Comparison of ENCODE assay signal across 10 mouse cellular contexts in the genomic region with DNA sequence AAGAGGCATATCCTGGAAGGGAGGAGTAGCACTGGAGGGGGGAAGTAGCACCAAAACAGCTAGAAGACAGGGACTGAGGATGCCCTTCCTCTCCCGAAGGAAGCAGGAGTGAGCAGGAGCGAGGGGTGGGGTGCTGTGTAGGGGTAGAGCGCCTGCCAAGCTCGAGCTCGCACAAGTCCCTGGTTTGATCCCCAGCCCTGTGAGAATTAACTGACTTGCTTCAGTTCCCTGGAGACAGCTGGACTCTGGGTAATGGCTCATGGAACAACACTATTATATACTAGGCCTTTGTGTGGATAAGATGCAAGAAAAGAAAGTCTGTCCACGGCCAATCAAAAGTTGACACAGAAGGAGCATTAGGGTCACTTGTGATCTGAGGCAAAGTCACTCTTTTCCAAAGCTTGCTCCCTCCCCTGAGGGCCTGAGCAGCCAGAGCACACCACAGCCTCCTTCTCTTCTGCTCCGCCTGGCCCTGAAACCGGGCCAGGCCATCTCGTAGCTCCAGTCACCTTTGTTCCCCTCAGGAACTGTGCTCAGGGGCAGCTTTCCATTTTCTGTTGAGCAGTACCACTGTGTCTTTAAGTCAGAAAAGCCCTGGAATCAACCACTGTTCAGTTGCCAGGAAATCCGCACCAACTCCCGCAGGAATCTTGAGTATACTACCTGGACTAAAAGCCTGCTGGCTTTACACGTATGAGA.
A peak's percentile ranks its signal among the peaks of the same experiment; 100 is the strongest.
DNase-seq lines count a peak whose midpoint lies in the region; ATAC-seq and TF ChIP-seq lines count a peak whose summit lies in the region.
"Had no signal": no experiment of that assay in that cellular context is flagged by ENCODE, and none has a peak within 500 bp of the region (broad histone marks: within the 10 kb centered on the region; RNA-seq: fewer than 3 reads in every experiment).

No protein-coding gene starts in this region.

- H3K27ac ChIP-seq in forebrain, embryonic 12.5 days = peak overlapping the region; percentile 25; the same call in 1 of the 2 replicates
- H3K27ac ChIP-seq in limb, embryonic 12.5 days = peak overlapping the region; percentile 79
- H3K27ac ChIP-seq in gastrocnemius, adult 2 months = no peak overlapping the region

- H3K9ac ChIP-seq in forebrain, embryonic 12.5 days = no peak overlapping the region
- no peak overlapping the region for H3K9ac ChIP-seq in limb, embryonic 12.5 days (replicated peaks)

- no peak for TF ChIP-seq POLR2A in brain, embryonic 14.5 days (IDR thresholded peaks at IDR 0.05; ENCODE audit: borderline replicate concordance, extremely low read depth, insufficient read depth, insufficient read length, poor library complexity, severe bottlenecking)

- H3K27me3 ChIP-seq in forebrain, embryonic 12.5 days = peaks cover 6% of the 10 kb centered on the region
- no peaks in the 10 kb centered on the region for H3K27me3 ChIP-seq in limb, embryonic 12.5 days
- H3K27me3 ChIP-seq: Patski had no signal

- H3K36me3 ChIP-seq in forebrain, embryonic 12.5 days (replicated peaks) = no peaks in the 10 kb centered on the region
- no peaks in the 10 kb centered on the region for H3K36me3 ChIP-seq in limb, embryonic 12.5 days

- intact Hi-C loops in gastrocnemius, adult 2 months (cut with DNase I) = no loop called here

- peaks cover 21% of the 10 kb centered on the region for H3K4me1 ChIP-seq in forebrain, embryonic 12.5 days
- H3K4me1 ChIP-seq in limb, embryonic 12.5 days (replicated peaks) = peaks cover 3% of the 10 kb centered on the region; the same call in 1 of the 2 replicates

- no peaks in the 10 kb centered on the region for H3K9me3 ChIP-seq in forebrain, embryonic 12.5 days
- H3K9me3 ChIP-seq in limb, embryonic 12.5 days = no peaks in the 10 kb centered on the region

- no peak overlapping the region for H3K4me2 ChIP-seq in forebrain, embryonic 12.5 days
- no peak overlapping the region for H3K4me2 ChIP-seq in limb, embryonic 12.5 days

- H3K4me3 ChIP-seq in forebrain, embryonic 12.5 days (replicated peaks) = no peak overlapping the region
- H3K4me3 ChIP-seq in limb, embryonic 12.5 days (replicated peaks) = no peak overlapping the region
- H3K4me3 ChIP-seq in gastrocnemius, adult 2 months = no peak overlapping the region

- TF ChIP-seq CTCF in brain, embryonic 14.5 days (IDR thresholded peaks at IDR 0.05; ENCODE audit: borderline replicate concordance, extremely low read depth, insufficient read depth, insufficient read length) = no peak
- no peak for TF ChIP-seq CTCF in gastrocnemius, adult 2 months (IDR thresholded peaks at IDR 0.05)

- no peak for ATAC-seq in forebrain, embryonic 12.5 days (ENCODE audit: low FRiP score)
- no peak for ATAC-seq in limb, embryonic 12.5 days (ENCODE audit: insufficient number of reproducible peaks, insufficient read depth, low FRiP score, low TSS enrichment, low read depth)
- ATAC-seq: Patski had no signal

- peak; percentile 16 to 17 for DNase-seq in cerebellum, postnatal 10 days
- no peak for DNase-seq in cerebellum, postnatal 36 days
- peak; percentile 73 for DNase-seq in brain, embryonic 14.5 days (ENCODE audit: low read depth)
- no peak for DNase-seq in cerebellum, postnatal 14 days
- DNase-seq in gastrocnemius, adult 2 months = no peak
- DNase-seq in cerebellum, postnatal 4 days (ENCODE audit: low spot score in 2 of 2) = no peak
- DNase-seq: right cerebral cortex, adult 18-20 months had no signal

- WGBS in forebrain, embryonic 12.5 days = 40% methylated on average over 12 of the region's 12 CpGs
- 71% methylated on average over 12 of the region's 12 CpGs for whole genome bisulfite sequencing in limb, embryonic 12.5 days

Comparison
In these comparisons a context has a peak if more than half of its experiments do, and no peak if none do; other contexts are left out.
1. DNase-seq: peak in cerebellum, postnatal 10 days (2 of 2) and brain, embryonic 14.5 days (single experiment); none in cerebellum, postnatal 36 days (0 of 2), cerebellum, postnatal 14 days (0 of 2), gastrocnemius, adult 2 months (single experiment) and cerebellum, postnatal 4 days (0 of 2).